ENCODE assay signal across 9 mouse cellular contexts in the genomic region with DNA sequence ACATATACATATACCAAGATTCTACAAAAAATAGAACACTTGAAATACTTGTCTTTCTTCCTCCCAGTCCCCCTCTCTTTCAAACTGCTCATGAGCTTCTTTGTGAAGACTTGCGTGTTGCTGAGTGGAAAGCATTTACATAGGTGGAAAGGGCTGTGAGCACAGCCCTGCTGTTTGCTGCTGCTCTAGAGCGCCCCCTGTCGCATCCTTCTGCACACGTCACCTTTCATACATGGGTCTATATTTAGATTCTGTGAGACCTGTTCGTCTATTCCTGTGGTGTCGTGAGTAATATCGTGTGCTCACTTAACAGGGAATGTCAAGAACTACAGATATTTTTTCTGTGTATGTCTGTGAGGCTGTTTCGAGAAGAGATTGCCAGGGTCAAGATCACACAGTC. TPM values are rescaled to one million over a fixed set of nuclear protein-coding genes. Genes with fewer than 3 reads are reported as not detected.
DNase-seq lines count a peak whose midpoint lies in the region; ATAC-seq and TF ChIP-seq lines count a peak whose summit lies in the region.
"Had no signal": no experiment of that assay in that cellular context is flagged by ENCODE, and none has a peak within 500 bp of the region (broad histone marks: within the 10 kb centered on the region; RNA-seq: fewer than 3 reads in every experiment).

No protein-coding gene starts in this region.

- ATAC-seq in hindbrain, embryonic 11.5 days (ENCODE audit: low FRiP score), result no peak
- ATAC-seq in hindbrain, embryonic 13.5 days (ENCODE audit: low FRiP score), result no peak
- no peak for ATAC-seq in limb, embryonic 14.5 days (ENCODE audit: low FRiP score, low read depth)
- no peak for ATAC-seq in erythroid progenitor cell, adult 5-6 weeks (replicated peaks; ENCODE audit: low FRiP score, poor library complexity, severe bottlenecking)

- 26% methylated on average over 8 of the region's 8 CpGs for WGBS in hindbrain, embryonic 11.5 days
- WGBS in hindbrain, embryonic 13.5 days, result 25% methylated on average over 8 of the region's 8 CpGs
- 19% methylated on average over 8 of the region's 8 CpGs for WGBS in limb, embryonic 14.5 days

- no peak for TF ChIP-seq POLR2A in limb, embryonic 14.5 days (IDR thresholded peaks at IDR 0.05; ENCODE audit: borderline replicate concordance, extremely low read depth, insufficient read depth, insufficient read length)

- DNase-seq in hindbrain, embryonic 11.5 days (ENCODE audit: low spot score), result peak; percentile 74
- DNase-seq in NIH3T3 (ENCODE audit: low read depth), result peak; percentile 79
- DNase-seq in embryo, embryonic 10 days (ENCODE audit: low spot score), result peak; percentile 78
- DNase-seq in heart, postnatal 4 days, result peak; percentile 74
- peak; percentile 34 for DNase-seq in limb, embryonic 14.5 days (ENCODE audit: low spot score)
- DNase-seq in ovary, postnatal 14 days (ENCODE audit: low spot score), result peak; percentile 9

- H3K27ac ChIP-seq in hindbrain, embryonic 11.5 days (ENCODE audit: low read depth, low read length), result no peak overlapping the region
- H3K27ac ChIP-seq in hindbrain, embryonic 13.5 days, result no peak overlapping the region
- no peak overlapping the region for H3K27ac ChIP-seq in limb, embryonic 14.5 days (replicated peaks; ENCODE audit: low read depth, low read length)

- H3K4me3 ChIP-seq in hindbrain, embryonic 11.5 days (ENCODE audit: low read depth, low read length), result no peak overlapping the region
- no peak overlapping the region for H3K4me3 ChIP-seq in hindbrain, embryonic 13.5 days
- H3K4me3 ChIP-seq in limb, embryonic 14.5 days (replicated peaks; ENCODE audit: low read length), result no peak overlapping the region
- H3K4me3 ChIP-seq: megakaryocyte, embryonic 14.5 days had no signal

- no peaks in the 10 kb centered on the region for H3K27me3 ChIP-seq in hindbrain, embryonic 11.5 days (ENCODE audit: control insufficient read depth, insufficient read depth, low read length)
- peaks cover 6% of the 10 kb centered on the region; the same call in 1 of the 2 replicates for H3K27me3 ChIP-seq in hindbrain, embryonic 13.5 days
- H3K27me3 ChIP-seq in limb, embryonic 14.5 days (ENCODE audit: control insufficient read depth, insufficient read depth, low read length), result no peaks in the 10 kb centered on the region
- H3K27me3 ChIP-seq: megakaryocyte, embryonic 14.5 days had no signal

- no peak overlapping the region for H3K4me2 ChIP-seq in hindbrain, embryonic 11.5 days (replicated peaks; ENCODE audit: low read depth, low read length)
- H3K4me2 ChIP-seq in hindbrain, embryonic 13.5 days, result no peak overlapping the region
- H3K4me2 ChIP-seq in limb, embryonic 14.5 days (replicated peaks; ENCODE audit: low read depth, low read length, severe bottlenecking), result no peak overlapping the region

- H3K9me3 ChIP-seq in hindbrain, embryonic 11.5 days (ENCODE audit: control insufficient read depth, low read length), result no peaks in the 10 kb centered on the region
- H3K9me3 ChIP-seq in hindbrain, embryonic 13.5 days, result no peaks in the 10 kb centered on the region
- H3K9me3 ChIP-seq in limb, embryonic 14.5 days (ENCODE audit: control insufficient read depth, low read length), result no peaks in the 10 kb centered on the region
- H3K9me3 ChIP-seq: megakaryocyte, embryonic 14.5 days had no signal

- H3K9ac ChIP-seq in hindbrain, embryonic 11.5 days (ENCODE audit: low read depth, low read length), result no peak overlapping the region
- no peak overlapping the region for H3K9ac ChIP-seq in hindbrain, embryonic 13.5 days
- no peak overlapping the region for H3K9ac ChIP-seq in limb, embryonic 14.5 days (ENCODE audit: low read depth, low read length, severe bottlenecking)

- H3K36me3 ChIP-seq in hindbrain, embryonic 11.5 days (ENCODE audit: control insufficient read depth, insufficient read depth, low read length), result no peaks in the 10 kb centered on the region
- H3K36me3 ChIP-seq in hindbrain, embryonic 13.5 days, result no peaks in the 10 kb centered on the region
- H3K36me3 ChIP-seq in limb, embryonic 14.5 days (ENCODE audit: control insufficient read depth, insufficient read depth, low read length), result no peaks in the 10 kb centered on the region

- H3K4me1 ChIP-seq in hindbrain, embryonic 11.5 days (replicated peaks; ENCODE audit: control insufficient read depth, insufficient read depth, low read length), result no peaks in the 10 kb centered on the region
- no peaks in the 10 kb centered on the region for H3K4me1 ChIP-seq in hindbrain, embryonic 13.5 days (replicated peaks)
- no peaks in the 10 kb centered on the region for H3K4me1 ChIP-seq in limb, embryonic 14.5 days (ENCODE audit: control insufficient read depth, insufficient read depth, low read length)
- H3K4me1 ChIP-seq: megakaryocyte, embryonic 14.5 days had no signal

RNA-seq across cellular contexts. Expression of a gene that starts 35.5 kb away (rescaled TPM):
- 3.4 and 4.5 TPM in 2 replicates for polyA plus RNA-seq in hindbrain, embryonic 11.5 days (2014; fragmentation: Nextera tagmentation; extraction: Ambion mirVana)
- 1.7 and 2.1 TPM in 2 replicates for polyA plus RNA-seq in hindbrain, embryonic 13.5 days (2015; fragmentation: Nextera tagmentation; extraction: Ambion mirVana)
- not detected for total RNA-seq in heart, postnatal 4 days (2021)
- 1.7 and 3.8 TPM in 2 replicates for polyA plus RNA-seq in limb, embryonic 14.5 days (2012; rRNA removed)
- 0.14 and 0.15 TPM in 2 replicates for polyA plus RNA-seq in limb, embryonic 14.5 days (2014; fragmentation: Nextera tagmentation; extraction: Ambion mirVana)
- not detected in 2 replicates for total RNA-seq in erythroid progenitor cell, adult 5-6 weeks (2015; ENCODE audit: low replicate concordance)
- total RNA-seq in erythroid progenitor cell, adult 5-6 weeks (2017; ENCODE audit: low replicate concordance), result not detected in 2 replicates

Comparison
In these comparisons a context has a peak if more than half of its experiments do, and no peak if none do; other contexts are left out.
1. DNase-seq: peak in every context shown above with its lines; median percentile 79 in NIH3T3; 78 in embryo, embryonic 10 days; 74 in hindbrain, embryonic 11.5 days; 74 in heart, postnatal 4 days; 34 in limb, embryonic 14.5 days; 9 in ovary, postnatal 14 days.